Mouse (Mus musculus) testis, postnatal 14 days (tissue): Measurements from ENCODE around the gene Lamb3.

Experiments
- DNase-seq: peaks from one replicate; pipeline ENCODE4 v3.0.0; 2021; ENCODE audit warnings: low spot score

The Lamb3 gene

DNA sequence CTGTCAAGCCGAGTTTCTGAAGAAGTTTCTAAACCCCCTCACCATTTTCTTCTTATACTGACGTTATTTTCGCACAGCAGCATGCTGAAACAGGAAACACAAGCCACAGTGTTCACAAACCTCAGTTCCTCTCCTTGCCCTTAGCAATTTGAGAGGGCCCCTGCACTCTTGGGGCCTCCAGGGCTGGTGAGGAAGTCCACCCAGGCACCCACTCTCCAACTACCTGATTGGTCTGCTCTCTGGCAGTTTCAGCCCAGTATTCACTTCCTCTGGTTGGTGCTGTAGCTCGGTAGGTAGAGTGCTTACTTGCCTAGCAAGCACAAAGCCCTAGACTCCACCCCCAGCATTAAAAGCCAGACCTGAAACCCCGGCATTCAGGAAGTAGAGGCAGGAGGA, 6.1 kb upstream of the Lamb3 start, which contains the start of gene Traf3ip3:
Traf3ip3 (minus strand) TSS at position 321 of the 396 bp plus-strand sequence.
- no peak for DNase-seq

DNA sequence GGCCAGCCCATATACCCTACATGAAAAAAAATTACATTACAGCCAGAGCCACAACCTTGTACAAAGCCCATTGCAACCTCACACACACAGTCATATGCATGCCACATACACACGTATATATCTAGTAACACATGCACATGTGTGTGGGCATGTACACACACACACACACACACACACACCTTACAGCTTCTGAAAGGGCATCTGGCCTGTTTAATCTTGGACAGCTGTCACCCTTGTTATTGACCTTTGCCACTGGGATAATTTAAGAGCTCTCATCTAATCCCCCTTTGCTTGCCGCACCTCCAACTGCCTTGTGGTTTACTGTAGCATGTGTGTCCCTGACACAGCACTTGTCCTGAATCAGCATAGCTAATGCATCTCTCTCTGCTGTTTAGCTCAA, 3.7 kb upstream of the Lamb3 start:
- no peak for DNase-seq

DNA sequence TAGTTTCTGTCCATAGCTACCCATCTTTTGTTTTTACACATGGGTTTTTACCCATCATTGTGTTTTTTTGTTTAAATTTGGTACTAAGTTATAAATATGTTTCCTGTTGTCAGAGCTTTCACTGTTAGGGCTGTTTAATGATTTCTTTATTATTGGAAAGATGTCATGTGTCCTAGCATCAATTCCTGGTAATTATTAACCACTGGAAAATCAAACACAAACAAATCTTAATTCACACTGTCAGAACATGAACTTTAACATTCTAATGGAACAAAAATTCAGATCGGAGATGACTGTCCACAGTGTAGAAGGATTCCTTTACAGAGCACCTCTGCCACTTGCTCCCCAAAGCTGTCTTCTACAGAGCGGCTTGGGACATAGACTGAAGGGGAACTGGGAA, 2.1 kb upstream of the Lamb3 start:
- DNase-seq: no peak

- no peak for DNase-seq
Measured at GRCm38 (mm10) chr1:193208178-193208577, 679 bp downstream of the Lamb3 start.

GRCm38 (mm10) chr1:193211371-193211770, 3.9 kb downstream of the Lamb3 start:
- no peak for DNase-seq

- no peak for DNase-seq
Measured at GRCm38 (mm10) chr1:193214053-193214452, 6.6 kb downstream of the Lamb3 start.

GRCm38 (mm10) chr1:193216000-193216399, 8.5 kb downstream of the Lamb3 start:
- no peak for DNase-seq

- no peak for DNase-seq
Measured at GRCm38 (mm10) chr1:193220408-193220807, 12.9 kb downstream of the Lamb3 start.

- DNase-seq: no peak
Measured at GRCm38 (mm10) chr1:193225531-193225930, 18.0 kb downstream of the Lamb3 start.

DNA sequence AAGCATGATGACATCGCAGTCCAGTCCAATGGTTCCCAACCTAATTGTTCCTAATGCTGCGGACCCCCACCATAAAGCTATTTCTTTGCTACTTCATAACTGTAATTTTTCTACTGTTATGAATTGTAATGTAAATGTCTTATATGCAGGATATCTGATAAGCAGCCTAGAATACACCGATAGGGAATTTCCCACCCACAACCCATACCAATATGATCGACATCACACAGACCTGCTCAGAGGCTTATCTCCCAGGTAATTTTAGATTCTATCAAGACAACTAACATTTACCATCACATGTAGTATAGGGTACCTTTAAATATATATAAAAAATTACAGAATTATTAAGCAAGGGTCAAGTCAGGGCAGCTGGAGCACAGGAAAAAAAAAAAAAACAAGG, 18.6 kb downstream of the Lamb3 start:
- DNase-seq: no peak

- DNase-seq: no peak
Measured at GRCm38 (mm10) chr1:193226724-193227522, 19.4 kb downstream of the Lamb3 start.

GRCm38 (mm10) chr1:193227537-193227936, 20.0 kb downstream of the Lamb3 start:
- no peak for DNase-seq

- no peak for DNase-seq
Measured at GRCm38 (mm10) chr1:193229570-193229969, 22.1 kb downstream of the Lamb3 start.

DNA sequence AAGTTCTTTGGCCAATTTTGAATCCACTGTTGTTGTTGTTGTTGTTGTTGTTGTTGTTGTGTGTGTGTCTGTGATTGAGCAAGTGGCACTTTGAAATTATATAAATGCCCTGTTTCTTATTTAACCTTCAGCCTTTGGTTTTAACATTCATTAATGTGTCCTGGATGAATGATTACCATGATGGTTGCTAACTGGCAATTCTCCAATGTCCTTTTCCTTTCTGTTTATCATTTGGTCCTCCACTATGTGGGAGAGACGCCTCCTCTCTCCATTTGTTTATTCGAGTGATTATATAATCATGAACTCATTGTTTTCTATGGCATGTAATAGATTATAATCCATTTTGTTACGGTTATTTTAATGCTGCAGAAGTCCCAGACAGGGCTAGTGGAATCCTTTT, 23.0 kb downstream of the Lamb3 start:
- no peak for DNase-seq

- no peak for DNase-seq
Measured at GRCm38 (mm10) chr1:193230935-193231334, 23.4 kb downstream of the Lamb3 start.

DNA sequence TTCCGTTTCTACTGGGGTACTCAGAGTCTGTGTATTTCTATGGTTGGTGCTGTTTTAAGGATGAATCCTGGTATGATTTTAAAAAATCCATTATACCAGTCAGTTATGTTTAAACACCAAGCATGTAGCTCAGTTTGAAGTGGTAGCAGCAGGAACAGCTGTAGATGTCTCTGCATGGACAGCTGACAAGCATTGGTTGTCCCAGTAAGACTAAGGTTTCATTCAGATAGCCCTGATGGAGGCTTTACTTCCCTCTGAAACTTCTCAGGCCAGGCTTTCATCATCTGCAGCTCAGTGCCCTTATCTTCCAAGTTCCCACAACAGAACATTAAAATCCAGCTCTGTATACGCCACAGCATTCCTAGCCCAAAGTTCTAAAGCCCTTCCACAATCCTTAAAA, 25.2 kb downstream of the Lamb3 start:
- no peak for DNase-seq

GRCm38 (mm10) chr1:193234130-193234645, 26.7 kb downstream of the Lamb3 start:
- DNase-seq: no peak

DNA sequence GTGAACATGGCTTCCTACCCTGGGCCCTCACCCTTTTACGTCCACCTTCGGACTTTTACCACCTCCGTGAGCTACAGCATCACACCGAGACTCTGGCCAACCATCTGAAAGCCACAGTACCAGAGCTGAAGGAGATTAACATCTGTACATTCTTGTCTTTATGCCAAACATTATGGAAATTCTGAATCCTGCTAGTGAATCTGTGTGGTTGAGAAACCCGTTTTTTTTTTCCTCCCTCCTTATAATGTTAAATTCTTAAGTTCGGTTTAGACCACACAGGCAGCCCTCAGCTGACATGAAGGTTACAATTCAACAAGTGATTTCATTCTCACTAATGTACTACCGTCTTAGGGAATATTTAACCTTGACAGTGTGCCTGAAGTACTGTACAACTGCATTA, 27.4 kb downstream of the Lamb3 start:
- DNase-seq: no peak

- no peak for DNase-seq
Measured at GRCm38 (mm10) chr1:193238426-193238825, 30.9 kb downstream of the Lamb3 start.

GRCm38 (mm10) chr1:193241436-193241835, 33.9 kb downstream of the Lamb3 start:
- no peak for DNase-seq

DNA sequence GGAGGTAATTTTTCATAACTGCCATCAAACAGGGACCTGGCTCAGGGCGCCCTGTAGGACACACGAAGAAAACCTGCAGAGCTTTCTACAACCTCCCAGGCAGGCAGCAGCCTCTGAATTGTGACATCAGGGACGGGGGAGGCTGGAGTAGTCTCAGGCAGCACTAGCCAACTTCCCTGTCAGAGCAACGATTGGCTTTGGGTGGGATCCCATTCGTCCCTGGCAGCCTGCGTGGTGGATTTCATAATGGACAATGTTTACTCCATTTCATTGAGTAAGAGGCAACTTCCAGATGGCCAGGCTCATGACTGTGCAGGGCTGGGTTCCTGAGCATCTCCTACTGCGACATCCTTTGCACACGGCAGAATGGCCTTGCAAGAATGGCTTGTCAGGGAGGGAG, 34.7 kb downstream of the Lamb3 start:
- DNase-seq: peak; percentile 35

GRCm38 (mm10) chr1:193242863-193243262, 35.4 kb downstream of the Lamb3 start:
- no peak for DNase-seq

GRCm38 (mm10) chr1:193243571-193244193, 36.2 kb downstream of the Lamb3 start:
- DNase-seq: no peak
